Mouse (Mus musculus) layer of hippocampus, adult 2 months (tissue): ENCODE measurements around the gene 4933402N03Rik. TPM values are rescaled to one million over a fixed set of nuclear protein-coding genes. Genes with fewer than 3 reads are reported as not detected.

Experiments
- DNase-seq, 2 experiments: peaks; one replicate each; pipeline ENCODE4 v3.0.0; 2022; ENCODE audit warnings: low spot score in 2 of 2
- H3K27ac ChIP-seq: fragments of 200-600 bp; 2 replicates; pipeline ENCODE4 v1.8.1; 2022
- H3K4me3 ChIP-seq: fragments of 200-600 bp; 2 replicates; pipeline ENCODE4 v1.8.1; 2022; ENCODE audit warnings: mild to moderate bottlenecking
- CTCF ChIP-seq: fragments of 200-600 bp; conservative IDR thresholded peaks from 2 replicates; pipeline ENCODE4 v1.8.1; 2022; ENCODE audit warnings: antibody characterized with exemption, mild to moderate bottlenecking, moderate library complexity
- total RNA-seq, 2 experiments: library from RNA; stranded (reverse); gene quantifications; 2 replicates each; pipeline ENCODE4 v1.2.3; 2021

4933402N03Rik gene
- total RNA-seq, 2 experiments from 2014 or later, result not detected

GRCm38 (mm10) chr7:131114434-131114833 lies 31.7 kb downstream of the 4933402N03Rik start:
- no peak for TF ChIP-seq CTCF
- no peak for DNase-seq
- no peak overlapping the region for H3K27ac ChIP-seq
- H3K4me3 ChIP-seq, result no peak overlapping the region

- no peak for TF ChIP-seq CTCF
- H3K27ac ChIP-seq, result no peak overlapping the region
- DNase-seq, result no peak
- H3K4me3 ChIP-seq, result no peak overlapping the region
These were observed 32.4 kb downstream of the 4933402N03Rik start for GRCm38 (mm10) chr7:131113676-131114075.

DNA sequence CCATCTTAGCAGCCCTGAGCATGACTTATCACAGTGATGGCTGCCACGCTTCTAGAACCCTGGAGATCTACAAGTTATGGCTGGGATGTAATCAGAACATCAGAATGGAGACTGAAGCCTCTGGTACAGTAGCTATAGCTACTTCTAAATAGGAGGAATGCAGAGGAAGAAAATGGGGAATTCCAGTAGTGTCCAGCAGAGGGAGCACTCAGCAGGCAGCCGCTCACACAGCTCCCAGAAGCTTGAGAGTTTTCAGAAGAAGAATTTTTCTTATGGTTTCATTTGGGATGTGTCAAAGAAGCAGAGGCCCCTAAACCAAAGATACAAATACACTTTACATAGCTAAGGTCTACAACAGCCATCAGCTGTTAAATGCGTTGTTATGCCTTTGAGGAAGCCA lies 33.6 kb downstream of the 4933402N03Rik start:
- peak; percentile 64 to 88 for DNase-seq
- no peak overlapping the region for H3K27ac ChIP-seq
- H3K4me3 ChIP-seq, result no peak overlapping the region
- peak; percentile 97 for TF ChIP-seq CTCF

Other genes starting within 250 kb of the 4933402N03Rik start
- 100 to 1,000 TPM; 239 to 255 TPM for gene Htra1, start 210.2 kb downstream of the 4933402N03Rik start, total RNA-seq
- not detected for gene Dmbt1, start 114.3 kb downstream of the 4933402N03Rik start, total RNA-seq
- under 1 TPM in 1 of 2 experiments, not detected in 1; 0.05 TPM for gene 5430419D17Rik, start 28.1 kb upstream of the 4933402N03Rik start, total RNA-seq
- gene Cuzd1, start 176.0 kb upstream of the 4933402N03Rik start, total RNA-seq, result under 1 TPM in 1 of 2 experiments, not detected in 1; 0.15 TPM
- not detected for gene Fam24b, start 183.2 kb upstream of the 4933402N03Rik start, total RNA-seq
- not detected for gene Fam24a, start 187.6 kb upstream of the 4933402N03Rik start, total RNA-seq
- gene 2310057M21Rik, start 216.4 kb upstream of the 4933402N03Rik start, total RNA-seq, result 10 to 100 TPM; 25.7 to 32.2 TPM
- gene Pstk, start 224.8 kb upstream of the 4933402N03Rik start, total RNA-seq, result 10 to 100 TPM; 50.1 to 57.4 TPM